Mouse (Mus musculus) mesoderm, embryonic 11.5 days (tissue): Measurements from ENCODE around the gene Cyp4a12b.
"Not testable (repeated sequence)": the region's sequence is repeated elsewhere in the genome, so short reads cannot be mapped to it uniquely, and the experiment has no call there.

Experiments used
- DNase-seq: peaks from one replicate; pipeline ENCODE4 v3.0.0-alpha.2; 2012; ENCODE audit warnings: low read depth, low spot score

Cyp4a12b gene

GRCm38 (mm10) chr4:115411324-115411723, at the start of gene Cyp4a12b:
Gene Cyp4a12b, plus strand, starts transcription at chr4:115411624.
- DNase-seq, result not testable (repeated sequence)

- DNase-seq, result not testable (repeated sequence)
Measured at GRCm38 (mm10) chr4:115365624-115366023, 45.8 kb upstream of the Cyp4a12b start.

DNA sequence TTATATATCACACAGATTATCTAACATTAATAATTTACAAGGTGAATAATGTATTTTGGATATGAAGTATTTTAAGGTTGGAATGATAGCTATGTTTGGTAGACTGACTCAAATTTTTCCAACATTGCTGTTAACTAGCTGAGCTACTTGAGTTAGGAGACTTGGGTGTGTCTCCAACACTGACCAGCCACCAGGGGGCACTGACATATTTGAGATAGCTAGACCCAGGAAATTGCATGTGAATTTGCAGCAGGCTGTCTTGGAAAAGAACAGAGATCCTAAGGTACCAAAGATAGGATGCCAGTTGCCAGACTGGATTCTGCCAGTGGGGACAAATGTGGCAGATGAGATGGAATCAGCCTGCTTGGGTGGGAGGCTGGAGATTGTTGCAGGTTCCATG, 43.4 kb upstream of the Cyp4a12b start:
- not testable (repeated sequence) for DNase-seq

- DNase-seq, result not testable (repeated sequence)
Measured at GRCm38 (mm10) chr4:115396256-115396655, 15.2 kb upstream of the Cyp4a12b start.

DNA sequence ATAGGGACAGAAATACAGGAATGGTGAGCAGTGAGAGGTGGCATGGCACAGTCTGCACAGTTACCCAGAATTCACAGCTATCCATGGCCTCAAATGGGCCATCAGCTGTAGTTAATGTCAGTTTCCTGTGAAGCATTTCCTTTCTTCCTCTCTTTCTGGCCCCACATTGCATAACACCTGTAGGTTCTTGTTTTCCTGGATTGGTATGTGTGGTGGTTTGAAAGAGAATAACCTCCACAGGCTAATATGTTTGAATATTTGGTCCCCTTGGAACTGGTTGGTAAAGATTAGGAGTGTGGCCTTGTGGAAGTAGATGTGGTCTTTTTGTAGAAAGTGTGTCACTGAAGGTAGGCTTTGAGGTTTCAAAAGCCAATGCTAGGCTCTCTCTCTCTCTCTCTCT, 14.5 kb upstream of the Cyp4a12b start:
- not testable (repeated sequence) for DNase-seq

DNA sequence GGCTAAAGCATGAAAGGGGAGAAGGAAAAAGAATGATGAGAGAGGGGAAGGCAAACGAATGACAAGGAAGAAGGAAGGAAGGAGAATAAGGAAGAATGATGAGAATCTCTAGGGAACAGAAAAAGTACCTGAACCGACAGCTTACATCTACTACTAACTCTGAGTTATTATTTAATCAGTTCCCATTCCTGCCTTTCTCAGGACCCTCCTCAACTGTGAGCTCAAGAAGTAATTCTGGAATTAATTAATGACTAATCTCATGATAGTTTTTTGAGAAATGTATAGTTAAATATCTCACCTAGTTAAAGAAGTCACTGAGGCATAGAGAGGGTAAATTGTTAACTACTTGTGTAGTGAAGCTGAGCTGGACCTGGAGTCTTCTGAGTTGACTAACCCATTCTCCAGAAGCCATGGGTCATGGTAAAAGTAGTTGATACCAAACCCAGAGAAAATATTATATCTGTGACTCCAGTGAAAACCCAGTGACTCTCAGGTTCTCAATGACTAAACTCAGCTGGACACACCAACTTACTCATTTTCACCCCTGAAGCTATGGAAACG, 39.2 kb downstream of the Cyp4a12b start:
- no peak for DNase-seq

- DNase-seq, result no peak
Measured at GRCm38 (mm10) chr4:115452304-115452703, 40.9 kb downstream of the Cyp4a12b start, which contains the start of gene Cyp4a30b. Gene Cyp4a30b, plus strand, starts transcription at chr4:115452604.

DNA sequence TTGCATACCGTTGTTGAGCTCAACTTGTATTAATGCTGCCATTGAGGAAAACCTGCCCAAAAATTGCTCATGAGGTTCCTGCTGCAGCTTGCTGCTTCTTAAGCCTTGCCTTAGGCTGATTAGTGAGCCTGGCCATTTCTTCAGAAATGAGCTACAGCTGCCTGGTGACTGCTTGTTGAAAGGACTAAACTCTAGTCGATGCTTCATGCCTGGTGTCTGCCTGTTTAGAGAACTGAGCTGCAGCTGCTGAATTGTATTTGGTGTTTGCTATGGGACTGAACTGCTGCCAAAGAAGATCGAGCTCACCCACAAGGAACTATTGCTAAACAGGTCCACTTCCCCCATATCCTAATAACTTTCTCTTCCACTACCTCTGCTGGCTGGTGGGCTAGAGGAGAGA, 62.2 kb downstream of the Cyp4a12b start:
- not testable (repeated sequence) for DNase-seq

- peak; percentile 15 for DNase-seq
Measured at GRCm38 (mm10) chr4:115476051-115476450, 64.6 kb downstream of the Cyp4a12b start.

DNA sequence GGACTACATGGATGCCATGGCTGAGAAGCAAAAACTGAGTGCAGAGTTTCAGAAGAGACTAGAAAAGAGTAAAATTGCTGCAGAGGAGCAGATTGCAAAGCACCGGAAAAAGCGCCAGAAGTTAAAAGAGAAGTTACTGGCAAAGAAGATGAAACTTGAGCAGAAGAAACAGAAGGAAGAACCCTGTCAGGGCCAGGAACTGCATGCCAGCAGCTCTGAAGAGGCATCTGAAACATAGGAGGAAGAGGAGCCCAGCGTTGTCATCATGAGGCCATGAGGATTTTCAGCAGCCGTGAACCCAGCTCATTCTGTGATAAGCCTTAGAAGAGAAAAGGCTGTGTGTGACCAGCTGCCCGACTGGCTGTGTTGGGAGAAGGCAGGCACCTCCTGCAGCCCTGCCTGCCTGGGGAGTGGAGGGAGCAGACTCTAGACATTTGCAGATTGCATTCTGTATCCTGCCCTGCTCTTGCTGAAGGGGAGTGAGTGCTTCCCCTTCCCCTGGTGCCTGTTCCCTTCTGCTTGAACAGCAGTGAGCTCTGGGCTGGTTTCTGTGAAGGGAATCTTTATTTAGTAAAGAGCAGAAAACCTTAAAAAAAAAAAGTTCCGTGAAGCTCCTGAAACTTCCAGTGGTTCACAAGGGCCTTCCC, 69.7 kb downstream of the Cyp4a12b start:
- no peak for DNase-seq
